Mouse (Mus musculus): ENCODE data around the gene Abca3. TPM values are rescaled to one million over a fixed set of nuclear protein-coding genes. Genes with fewer than 3 reads are reported as not detected.
"Not testable (repeated sequence)": the region's sequence is repeated elsewhere in the genome, so short reads cannot be mapped to it uniquely, and the experiment has no call there.

Gene Abca3
- polyA plus RNA-seq, 1 experiment from 2014 or later = 53.4 TPM

DNA sequence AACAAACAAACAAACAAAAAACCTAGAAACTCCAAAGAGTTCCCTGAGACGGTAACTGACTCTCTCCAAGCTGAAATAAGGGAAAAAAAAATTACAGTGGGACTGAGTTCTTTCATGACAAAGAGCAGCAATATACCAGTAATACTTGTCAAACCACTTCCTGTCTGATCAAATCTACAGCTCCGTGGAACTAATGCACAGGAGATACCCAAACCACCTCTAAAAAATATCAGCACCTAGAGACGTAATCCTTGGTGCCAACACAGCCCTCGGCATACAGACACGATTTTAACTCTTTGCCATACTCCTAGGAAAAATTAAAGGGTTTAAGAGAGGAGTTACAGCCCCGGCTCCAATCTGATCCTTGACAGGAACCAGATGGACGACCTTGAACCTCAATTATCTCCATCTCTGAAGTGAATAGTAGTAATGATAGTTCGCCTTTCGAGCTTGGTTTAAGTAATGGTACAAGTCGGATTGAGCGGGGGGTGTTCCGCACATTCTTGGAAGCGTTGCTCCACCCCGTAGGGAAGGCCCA, 102.5 kb downstream of the Abca3 start:
- no peak for TF ChIP-seq CTCF (IDR thresholded peaks at IDR 0.05)
- ATAC-seq = peak; percentile 6
- DNase-seq (ENCODE audit: low read depth, low spot score) = no peak
- no peaks in the 10 kb centered on the region for H3K27me3 ChIP-seq
- CTCF ChIA-PET = interaction anchor here (0.8 to 1.8 kb wide), 2 partner anchors 17 to 25 kb away, joined by 3 to 5 read pairs; partner anchors contain the start of gene Mlst8
- POLR2A ChIA-PET = interaction anchor here (1.1 to 3.6 kb wide), 4 partner anchors 10 to 96 kb away, joined by 3 to 12 read pairs (median 4); partner anchors contain the start of genes E4f1, Pgp and Pkd1
- in situ Hi-C loops (cut with MboI; ENCODE audit: low pct_unique_long_range_greater_than_20kb) = no loop called here

DNA sequence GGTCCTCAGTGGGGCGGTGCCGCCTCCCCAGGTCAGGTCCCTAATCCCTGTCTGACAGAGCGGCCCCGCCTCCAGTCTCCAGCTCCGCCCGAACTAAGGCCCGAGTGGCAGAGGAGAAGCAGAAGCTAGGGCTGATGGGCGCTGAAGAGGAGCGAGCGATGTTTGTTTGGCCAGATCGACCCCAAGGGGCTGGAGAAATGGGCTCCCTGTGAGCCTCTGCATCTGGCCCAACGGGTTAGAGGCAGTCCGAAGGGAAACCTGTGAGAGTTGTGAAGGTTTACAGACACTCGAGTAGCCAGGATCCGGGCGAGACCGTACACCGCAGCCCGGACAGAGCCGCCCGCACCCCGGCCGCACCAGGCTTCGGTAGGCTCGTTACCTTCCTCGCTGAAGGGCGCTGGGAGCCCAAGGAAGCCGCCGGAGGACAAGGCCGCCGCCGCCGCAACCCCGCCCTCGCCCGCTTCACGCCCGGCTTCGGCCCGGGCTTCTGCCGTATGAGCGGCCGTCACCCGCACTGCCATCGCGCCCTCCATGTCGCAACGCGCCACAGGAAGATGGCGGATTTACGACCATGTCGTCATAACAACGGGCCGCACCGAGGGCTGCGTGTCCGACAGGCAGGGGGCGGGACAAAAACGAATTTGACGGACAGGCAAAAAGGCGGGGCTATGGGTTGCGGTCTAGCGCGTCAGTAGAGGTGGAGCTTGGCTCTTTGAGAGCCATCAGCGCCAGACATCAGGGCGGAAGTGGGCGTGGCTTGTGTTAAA, 103.2 kb downstream of the Abca3 start:
- ATAC-seq (peak; percentile 81), DNase-seq (ENCODE audit: low read depth, low spot score) (peak; percentile 89)
- TF ChIP-seq CTCF (IDR thresholded peaks at IDR 0.05) = no peak
- in situ Hi-C loops (cut with MboI; ENCODE audit: low pct_unique_long_range_greater_than_20kb) = no loop called here
- ChIA-PET CTCF (interaction anchor here (1.8 kb wide), 1 partner anchor 18 kb away, joined by 5 read pairs; no protein-coding TSS in a partner anchor), POLR2A (interaction anchor here (1.2 to 3.6 kb wide), 4 partner anchors 16 to 95 kb away, joined by 3 to 12 read pairs (median 4); partner anchors contain the start of genes E4f1, Pgp and Pkd1)
- no peaks in the 10 kb centered on the region for H3K27me3 ChIP-seq

- ATAC-seq; in situ Hi-C loops (cut with MboI; ENCODE audit: low pct_unique_long_range_greater_than_20kb); DNase-seq (ENCODE audit: low read depth, low spot score); H3K27me3 ChIP-seq; CTCF ChIA-PET: not testable (repeated sequence)
- POLR2A ChIA-PET = interaction anchor here (1.3 to 3.6 kb wide), 2 partner anchors 16 to 24 kb away, joined by 3 to 12 read pairs; partner anchors contain the start of genes E4f1 and Pgp
These were observed 103.9 kb downstream of the Abca3 start for GRCm38 (mm10) chr17:24455523-24456206.

Other genes with a start within 250 kb of the Abca3 start
- gene Pdpk1, start 201.0 kb upstream of the Abca3 start, polyA plus RNA-seq (2021) = 31.3 TPM
- 69.3 TPM for gene Amdhd2, start 188.2 kb upstream of the Abca3 start, polyA plus RNA-seq (2021)
- gene Atp6v0c, start 182.2 kb upstream of the Abca3 start, polyA plus RNA-seq (2021) = 426 TPM
- 9.2 TPM for gene Tbc1d24, start 146.4 kb upstream of the Abca3 start, polyA plus RNA-seq (2021)
- 0.08 TPM for gene Ntn3, start 142.4 kb upstream of the Abca3 start, polyA plus RNA-seq (2021)
- 8.6 TPM for gene Tedc2, start 131.1 kb upstream of the Abca3 start, polyA plus RNA-seq (2021)
- gene Ccnf, start 100.5 kb upstream of the Abca3 start, polyA plus RNA-seq (2021) = 12.9 TPM
- 0.08 TPM for gene Abca17, start 882 bp upstream of the Abca3 start, polyA plus RNA-seq (2021)
- 98.5 TPM for gene Rnps1, start 62.6 kb downstream of the Abca3 start, polyA plus RNA-seq (2021)
- gene Eci1, start 74.7 kb downstream of the Abca3 start, polyA plus RNA-seq (2021) = 106 TPM
- gene Dnase1l2, start 91.2 kb downstream of the Abca3 start, polyA plus RNA-seq (2021) = 3.5 TPM
- 36.9 TPM for gene E4f1, start 118.4 kb downstream of the Abca3 start, polyA plus RNA-seq (2021)
- gene Pgp, start 118.4 kb downstream of the Abca3 start, polyA plus RNA-seq (2021) = 41.3 TPM
- gene Bricd5, start 121.9 kb downstream of the Abca3 start, polyA plus RNA-seq (2021) = 0.06 TPM
- gene Mlst8, start 127.1 kb downstream of the Abca3 start, polyA plus RNA-seq (2021) = 23.1 TPM
- gene Caskin1, start 136.7 kb downstream of the Abca3 start, polyA plus RNA-seq (2021) = 1.0 TPM
- gene Traf7, start 176.0 kb downstream of the Abca3 start, polyA plus RNA-seq (2021) = 154 TPM
- 0.40 TPM for gene Rab26, start 182.3 kb downstream of the Abca3 start, polyA plus RNA-seq (2021)
- gene Pkd1, start 197.9 kb downstream of the Abca3 start, polyA plus RNA-seq (2021) = 41.0 TPM